Mouse (Mus musculus) MEL (cell line): ENCODE data around the gene Rmnd1. TPM values are rescaled to one million over a fixed set of nuclear protein-coding genes. Genes with fewer than 3 reads are reported as not detected.

ENCODE experiments used
- DNase-seq: peaks from one replicate; pipeline ENCODE4 v3.0.0; 2011; ENCODE audit warnings: low read depth, low spot score
- H3K27ac ChIP-seq: 2 replicates; pipeline ENCODE4 v1.5.1; 2012; ENCODE audit warnings: low read depth, mild to moderate bottlenecking, control low read depth, low read length, moderate library complexity; ENCODE audit not compliant: control insufficient read depth
- H3K27me3 ChIP-seq, 2 experiments: fragments of 150-350 bp in 1 of 2; sonication (generic) in 1 of 2; 2 replicates each; pipeline ENCODE4 v1.6.1; 2012; ENCODE audit warnings: low read length in 2 of 2, mild to moderate bottlenecking in 2 of 2, improper control_type of control experiment in 1 of 2, moderate library complexity in 1 of 2; ENCODE audit not compliant: insufficient read depth in 2 of 2, control insufficient read depth in 1 of 2
- H3K36me3 ChIP-seq, 2 experiments: 2 replicates each; pipeline ENCODE4 v1.6.1; 2012 to 2014; ENCODE audit warnings: low read length in 2 of 2, improper control_type of control experiment in 1 of 2, inconsistent platforms in 1 of 2, mild to moderate bottlenecking in 1 of 2; ENCODE audit not compliant: insufficient read depth in 2 of 2, control insufficient read depth in 1 of 2
- H3K4me1 ChIP-seq, 2 experiments: fragments of 150-350 bp in 1 of 2; sonication (generic) in 1 of 2; 2 replicates each; pipeline ENCODE4 v1.6.1; 2012; ENCODE audit warnings: low read length in 2 of 2, improper control_type of control experiment in 1 of 2, mild to moderate bottlenecking in 1 of 2; ENCODE audit not compliant: insufficient read depth in 2 of 2, control insufficient read depth in 1 of 2
- H3K4me3 ChIP-seq, 2 experiments: fragments of 150-350 bp in 1 of 2; sonication (generic) in 1 of 2; 2 replicates each; pipeline ENCODE4 v1.5.1; 2012; ENCODE audit warnings: low read depth in 2 of 2, low read length in 2 of 2, mild to moderate bottlenecking in 2 of 2, moderate library complexity in 2 of 2, control low read depth in 1 of 2, improper control_type of control experiment in 1 of 2; ENCODE audit not compliant: control insufficient read depth in 1 of 2, insufficient read depth in 1 of 2
- H3K79me2 ChIP-seq: 2 replicates; pipeline ENCODE4 v1.6.1; 2012; ENCODE audit warnings: mild to moderate bottlenecking, low read length, moderate library complexity; ENCODE audit not compliant: control insufficient read depth, poor library complexity, insufficient read depth
- H3K9ac ChIP-seq: 2 replicates; pipeline ENCODE4 v1.6.1; 2012; ENCODE audit warnings: low read depth, mild to moderate bottlenecking, control low read depth, low read length, moderate library complexity; ENCODE audit not compliant: control insufficient read depth, poor library complexity, severe bottlenecking
- H3K9me3 ChIP-seq: fragments of 150-350 bp; sonication (generic); replicated peaks from 2 replicates; pipeline ENCODE4 v1.6.1; 2012; ENCODE audit warnings: mild to moderate bottlenecking, low read length, improper control_type of control experiment, moderate library complexity; ENCODE audit not compliant: insufficient read depth
- CHD1 ChIP-seq: IDR thresholded peaks from 2 replicates; pipeline ENCODE4 v1.6.1; 2012; ENCODE audit warnings: low read depth, mild to moderate bottlenecking, inconsistent platforms, low read length, improper control_type of control experiment
- E2F4 ChIP-seq: IDR thresholded peaks from 2 replicates; pipeline ENCODE4 v1.6.1; 2011; ENCODE audit warnings: low read depth, low read length, improper control_type of control experiment, borderline replicate concordance
- ELF1 ChIP-seq: IDR thresholded peaks from 2 replicates; pipeline ENCODE4 v1.6.1; 2014; ENCODE audit warnings: low read depth, mild to moderate bottlenecking, inconsistent platforms, low read length, improper control_type of control experiment, moderate library complexity
- KAT2A ChIP-seq: conservative IDR thresholded peaks from 2 replicates; pipeline ENCODE4 v1.6.1; 2012; ENCODE audit warnings: low read depth, low read length, improper control_type of control experiment, inconsistent platforms
- MAX ChIP-seq: IDR thresholded peaks from 2 replicates; pipeline ENCODE4 v1.6.1; 2011; ENCODE audit warnings: low read length, improper control_type of control experiment
- MAZ ChIP-seq: IDR thresholded peaks from 2 replicates; pipeline ENCODE4 v1.6.1; 2012; ENCODE audit warnings: low read depth, mild to moderate bottlenecking, inconsistent platforms, low read length, improper control_type of control experiment
- MXI1 ChIP-seq: IDR thresholded peaks from 2 replicates; pipeline ENCODE4 v1.6.1; 2011; ENCODE audit warnings: mild to moderate bottlenecking, low read depth, low read length, improper control_type of control experiment
- NRF1 ChIP-seq: IDR thresholded peaks from 2 replicates; pipeline ENCODE4 v1.6.1; 2014; ENCODE audit warnings: low read depth, mild to moderate bottlenecking, inconsistent platforms, low read length, improper control_type of control experiment, moderate library complexity; ENCODE audit not compliant: poor library complexity, insufficient read depth, severe bottlenecking
- POLR2AphosphoS5 ChIP-seq: IDR thresholded peaks from 2 replicates; pipeline ENCODE4 v1.6.1; 2012; ENCODE audit warnings: low read depth, borderline replicate concordance, mild to moderate bottlenecking, inconsistent platforms, low read length, moderate library complexity, mixed read lengths
- RAD21 ChIP-seq: IDR thresholded peaks from 2 replicates; pipeline ENCODE4 v1.6.1; 2011; ENCODE audit warnings: mild to moderate bottlenecking, low read depth, low read length, improper control_type of control experiment
- RCOR1 ChIP-seq: IDR thresholded peaks from 2 replicates; pipeline ENCODE4 v1.6.1; 2012; ENCODE audit warnings: low read depth, mild to moderate bottlenecking, inconsistent platforms, low read length, improper control_type of control experiment
- SMC3 ChIP-seq: IDR thresholded peaks from 2 replicates; pipeline ENCODE4 v1.6.1; 2011; ENCODE audit warnings: low read depth, low read length, improper control_type of control experiment
- TCF12 ChIP-seq: IDR thresholded peaks from 2 replicates; pipeline ENCODE4 v1.6.1; 2014; ENCODE audit warnings: low read depth, mild to moderate bottlenecking, inconsistent platforms, low read length, improper control_type of control experiment, moderate library complexity
- USF2 ChIP-seq, 2 experiments: IDR thresholded peaks; 2 replicates each; pipeline ENCODE4 v1.6.1; 2011 to 2012; ENCODE audit warnings: improper control_type of control experiment in 2 of 2, low read length in 2 of 2, borderline replicate concordance in 1 of 2, inconsistent platforms in 1 of 2, low read depth in 1 of 2, mild to moderate bottlenecking in 1 of 2; ENCODE audit not compliant: insufficient read depth in 1 of 2
- ZC3H11A ChIP-seq: IDR thresholded peaks from 2 replicates; pipeline ENCODE4 v1.6.1; 2012; ENCODE audit warnings: low read depth, mild to moderate bottlenecking, inconsistent platforms, low read length, improper control_type of control experiment
- ZNF384 ChIP-seq: IDR thresholded peaks from 2 replicates; pipeline ENCODE4 v1.6.1; 2012; ENCODE audit warnings: low read depth, mild to moderate bottlenecking, inconsistent platforms, low read length, improper control_type of control experiment
- polyA plus RNA-seq, 2 experiments: library from polyadenylated mRNA; stranded (reverse) in 1 of 2; unstranded in 1 of 2; fragments of >175 nt in 1 of 2; fragments of >200 nt in 1 of 2; gene quantifications; 2 replicates each; pipeline versions ENCODE4 v1.2.1 to v1.2.4; 2012; ENCODE audit warnings: low replicate concordance in 2 of 2, low read depth in 1 of 2; ENCODE audit not compliant: insufficient read length in 2 of 2, insufficient read depth in 1 of 2, missing spikeins in 1 of 2
- total RNA-seq: library from RNA; depleted of rRNA; stranded (reverse); fragments of 300-350 nt; gene quantifications from 2 replicates; pipeline ENCODE4 v1.2.3, GENCODE M21; 2012

The Rmnd1 gene
- total and polyA plus RNA-seq, 3 experiments, result 38.8 to 39.6 TPM; not detected in 1

GRCm38 (mm10) chr10:4376931-4377330, 55.3 kb downstream of the Rmnd1 start:
- Histone ChIP-seq H3K9me3 (no peaks in the 10 kb centered on the region), H3K36me3 (no peaks in the 10 kb centered on the region), H3K9ac (no peak overlapping the region), H3K4me1 (no peaks in the 10 kb centered on the region), H3K79me2 (no peaks in the 10 kb centered on the region; the same call in 1 of the 2 replicates), H3K27ac (no peak overlapping the region), H3K4me3 (no peak overlapping the region), H3K27me3 (no peaks in the 10 kb centered on the region)
- no peak for DNase-seq
- no peak for TF ChIP-seq ZC3H11A
- TF ChIP-seq KAT2A, result no peak
- TF ChIP-seq MAX, result no peak
- TF ChIP-seq TCF12, result no peak
- TF ChIP-seq RCOR1, result no peak
- no peak for TF ChIP-seq NRF1
- TF ChIP-seq USF2 (IDR thresholded peaks at IDR 0.05; ENCODE audit: borderline replicate concordance in 1 of 2, insufficient read depth in 1 of 2, low read depth in 1 of 2, low read length in 2 of 2), result no peak
- no peak for TF ChIP-seq CHD1
- no peak for TF ChIP-seq SMC3
- TF ChIP-seq E2F4, result no peak
- TF ChIP-seq ZNF384, result no peak
- TF ChIP-seq, all 39 proteins: peak for 0

GRCm38 (mm10) chr10:4376461-4376860, 55.7 kb downstream of the Rmnd1 start:
- no peaks in the 10 kb centered on the region; the same call in 1 of the 2 replicates for H3K79me2 ChIP-seq
- no peaks in the 10 kb centered on the region for H3K36me3 ChIP-seq
- no peaks in the 10 kb centered on the region for H3K4me1 ChIP-seq
- no peak for DNase-seq
- no peak overlapping the region for H3K9ac ChIP-seq
- no peaks in the 10 kb centered on the region for H3K27me3 ChIP-seq
- H3K4me3 ChIP-seq, result no peak overlapping the region
- TF ChIP-seq MAZ (no peak), NRF1 (no peak), ZNF384 (no peak), POLR2AphosphoS5 (no peak), RAD21 (no peak), ELF1 (no peak), USF2 (IDR thresholded peaks at IDR 0.05; ENCODE audit: borderline replicate concordance in 1 of 2, insufficient read depth in 1 of 2, low read depth in 1 of 2, low read length in 2 of 2) (no peak), KAT2A (no peak), MXI1 (no peak)
- H3K27ac ChIP-seq, result no peak overlapping the region
- no peaks in the 10 kb centered on the region for H3K9me3 ChIP-seq
